Mouse (Mus musculus) lung, postnatal 0 days (tissue): ENCODE data around the gene Col12a1.

Source experiments
- CTCF ChIP-seq: IDR thresholded peaks from 2 replicates; pipeline ENCODE4 v1.5.1; 2016; ENCODE audit warnings: antibody characterized with exemption, mild to moderate bottlenecking
- EP300 ChIP-seq: IDR thresholded peaks from 2 replicates; pipeline ENCODE4 v1.6.1; 2016; ENCODE audit warnings: antibody characterized with exemption, mild to moderate bottlenecking, control low read depth

DNA sequence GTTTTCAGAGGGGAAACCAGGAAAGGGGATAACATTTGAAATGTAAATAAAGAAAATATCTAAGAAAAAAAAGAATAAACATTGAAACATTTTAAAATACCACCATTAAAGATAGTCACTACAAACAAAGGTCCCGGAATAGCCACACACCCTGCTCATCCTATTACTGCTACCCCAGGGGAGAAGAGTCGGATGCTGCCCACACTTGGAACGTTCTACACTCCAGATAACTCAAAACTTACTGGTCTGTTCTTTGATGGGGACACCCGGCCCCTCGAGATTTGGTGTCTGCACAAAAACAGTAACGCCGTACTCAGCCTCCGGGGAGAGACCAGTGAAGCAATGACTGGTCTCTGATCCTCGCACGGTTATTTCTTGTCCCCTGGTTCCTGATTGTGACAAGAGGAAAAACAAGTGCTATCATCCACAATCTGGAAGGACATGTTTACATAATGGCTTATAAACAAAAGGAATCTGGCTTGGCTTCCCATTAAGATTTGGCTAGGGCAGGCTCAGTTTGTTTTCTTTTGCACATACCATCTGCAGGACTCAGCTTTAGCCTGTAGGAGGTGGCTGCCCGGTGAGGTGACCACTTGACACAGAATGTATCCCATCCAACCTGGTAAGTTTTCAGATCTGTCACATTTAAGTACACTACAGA is 79.1 kb downstream of the Col12a1 start:
- TF ChIP-seq CTCF (peak; percentile 49), EP300 (peak; percentile 52; the same call in 1 of the 2 replicates)
